Mouse (Mus musculus): ENCODE measurements around the gene Ano5. TPM values are rescaled to one million over a fixed set of nuclear protein-coding genes. Genes with fewer than 3 reads are reported as not detected.

Ano5 gene
- polyA plus RNA-seq, 1 experiment from 2014 or later, result 0.77 TPM

Other genes with a start within 250 kb of the Ano5 start
- not detected in 2 replicates for gene Slc17a6, start 111.0 kb downstream of the Ano5 start, polyA plus RNA-seq (2014; fragmentation: Nextera tagmentation; extraction: Ambion mirVana)